ENCODE assay signal across 11 mouse cellular contexts in the genomic region with DNA sequence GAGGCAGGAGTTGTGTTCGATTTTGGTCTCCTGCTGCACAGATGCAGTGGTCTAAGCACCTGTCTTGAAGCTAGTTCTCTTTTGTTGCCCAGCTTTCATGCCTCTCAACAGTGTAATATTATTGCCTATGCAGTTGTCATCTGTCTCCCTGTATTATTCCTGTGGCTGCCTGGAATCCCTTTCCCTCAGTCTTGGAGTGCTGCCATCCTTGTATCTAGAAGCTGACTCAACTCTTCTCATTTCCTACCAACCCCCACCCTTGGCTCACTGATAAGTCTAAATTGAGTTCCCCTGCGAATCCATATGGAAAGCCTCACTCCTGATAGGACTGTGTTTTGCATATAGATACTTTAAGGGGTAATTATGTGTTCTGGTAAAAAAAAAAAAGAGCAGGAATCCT.
DNase-seq lines count a peak whose midpoint lies in the region; ATAC-seq and TF ChIP-seq lines count a peak whose summit lies in the region.
"Had no signal": no experiment of that assay in that cellular context is flagged by ENCODE, and none has a peak within 500 bp of the region (broad histone marks: within the 10 kb centered on the region; RNA-seq: fewer than 3 reads in every experiment).

No protein-coding gene starts in this region.

- no peak overlapping the region for H3K9ac ChIP-seq in forebrain, embryonic 15.5 days (replicated peaks)
- no peak overlapping the region for H3K9ac ChIP-seq in forebrain, embryonic 11.5 days (ENCODE audit: low read length)
- no peak overlapping the region for H3K9ac ChIP-seq in midbrain, postnatal 0 days (replicated peaks; ENCODE audit: low read length, poor library complexity, severe bottlenecking)
- H3K9ac ChIP-seq in midbrain, embryonic 14.5 days (replicated peaks; ENCODE audit: low read length), result no peak overlapping the region
- H3K9ac ChIP-seq: hindbrain, embryonic 13.5 days had no signal

- H3K36me3 ChIP-seq in forebrain, embryonic 15.5 days, result no peaks in the 10 kb centered on the region
- H3K36me3 ChIP-seq in forebrain, embryonic 11.5 days (ENCODE audit: control insufficient read depth, insufficient read depth, low read length), result no peaks in the 10 kb centered on the region
- no peaks in the 10 kb centered on the region for H3K36me3 ChIP-seq in midbrain, postnatal 0 days (ENCODE audit: insufficient read depth, low read length)
- no peaks in the 10 kb centered on the region for H3K36me3 ChIP-seq in midbrain, embryonic 14.5 days (ENCODE audit: control insufficient read depth, insufficient read depth, low read length)
- H3K36me3 ChIP-seq in hindbrain, embryonic 10.5 days, result no peaks in the 10 kb centered on the region
- H3K36me3 ChIP-seq: hindbrain, embryonic 13.5 days had no signal

- H3K4me3 ChIP-seq in forebrain, embryonic 15.5 days, result no peak overlapping the region
- H3K4me3 ChIP-seq in forebrain, embryonic 11.5 days (ENCODE audit: low read depth, low read length), result no peak overlapping the region
- no peak overlapping the region for H3K4me3 ChIP-seq in midbrain, postnatal 0 days (ENCODE audit: low read depth, low read length)
- H3K4me3 ChIP-seq in midbrain, embryonic 14.5 days (replicated peaks; ENCODE audit: low read depth, low read length), result no peak overlapping the region
- H3K4me3 ChIP-seq in hindbrain, embryonic 10.5 days, result no peak overlapping the region
- H3K4me3 ChIP-seq: hindbrain, embryonic 13.5 days had no signal

- 53% methylated on average over 2 of the region's 2 CpGs for WGBS in forebrain, embryonic 15.5 days
- WGBS in forebrain, embryonic 11.5 days, result 91% methylated on average over 2 of the region's 2 CpGs
- WGBS in midbrain, postnatal 0 days, result 71% methylated on average over 2 of the region's 2 CpGs
- WGBS in midbrain, embryonic 14.5 days, result 75% methylated on average over 2 of the region's 2 CpGs
- WGBS in hindbrain, embryonic 10.5 days, result 87% methylated on average over 2 of the region's 2 CpGs

- ATAC-seq in forebrain, embryonic 15.5 days (replicated peaks), result no peak
- no peak for ATAC-seq in forebrain, embryonic 11.5 days (replicated peaks; ENCODE audit: low FRiP score)
- ATAC-seq in midbrain, postnatal 0 days (ENCODE audit: low FRiP score), result no peak
- no peak for ATAC-seq in midbrain, embryonic 14.5 days (ENCODE audit: low FRiP score, low TSS enrichment)
- ATAC-seq in monocyte, adult 5-6 weeks (replicated peaks; ENCODE audit: insufficient number of reproducible peaks, low FRiP score, low TSS enrichment, poor library complexity, severe bottlenecking), result no peak
- ATAC-seq: CD4-positive, CD25-positive, alpha-beta regulatory T cell, adult 4 months had no signal

- no peak for TF ChIP-seq CTCF in midbrain, postnatal 0 days (IDR thresholded peaks at IDR 0.05)

- H3K4me2 ChIP-seq in forebrain, embryonic 15.5 days (replicated peaks), result no peak overlapping the region
- no peak overlapping the region for H3K4me2 ChIP-seq in forebrain, embryonic 11.5 days (ENCODE audit: low read depth, low read length, severe bottlenecking)
- no peak overlapping the region for H3K4me2 ChIP-seq in midbrain, postnatal 0 days (ENCODE audit: low read depth, low read length, poor library complexity, severe bottlenecking)
- H3K4me2 ChIP-seq in midbrain, embryonic 14.5 days (ENCODE audit: low read length), result no peak overlapping the region
- H3K4me2 ChIP-seq: hindbrain, embryonic 13.5 days had no signal

- DNase-seq in forebrain, embryonic 11.5 days (ENCODE audit: low spot score), result no peak
- peak; percentile 42 for DNase-seq in kidney, postnatal 10 days
- no peak for DNase-seq in kidney, adult 11 months
- peak; percentile 18 for DNase-seq in midbrain, postnatal 0 days (ENCODE audit: low spot score)
- no peak for DNase-seq in midbrain, embryonic 14.5 days
- DNase-seq in hindbrain, embryonic 10.5 days (ENCODE audit: low spot score), result no peak
- DNase-seq: embryo, embryonic 11 days had no signal

- H3K27ac ChIP-seq in forebrain, embryonic 15.5 days (replicated peaks), result peak overlapping the region; percentile 35; the same call in 1 of the 2 replicates
- no peak overlapping the region for H3K27ac ChIP-seq in forebrain, embryonic 11.5 days (ENCODE audit: low read depth, low read length)
- H3K27ac ChIP-seq in midbrain, postnatal 0 days (ENCODE audit: low read depth, low read length), result no peak overlapping the region
- no peak overlapping the region for H3K27ac ChIP-seq in midbrain, embryonic 14.5 days (replicated peaks; ENCODE audit: low read depth, low read length)
- H3K27ac ChIP-seq in hindbrain, embryonic 10.5 days, result no peak overlapping the region
- H3K27ac ChIP-seq: hindbrain, embryonic 13.5 days had no signal

- H3K9me3 ChIP-seq in forebrain, embryonic 15.5 days, result no peaks in the 10 kb centered on the region
- no peaks in the 10 kb centered on the region for H3K9me3 ChIP-seq in forebrain, embryonic 11.5 days (ENCODE audit: control insufficient read depth, low read length)
- H3K9me3 ChIP-seq in midbrain, postnatal 0 days (ENCODE audit: low read length), result no peaks in the 10 kb centered on the region
- H3K9me3 ChIP-seq in midbrain, embryonic 14.5 days (ENCODE audit: control insufficient read depth, low read length), result no peaks in the 10 kb centered on the region
- no peaks in the 10 kb centered on the region for H3K9me3 ChIP-seq in hindbrain, embryonic 10.5 days
- H3K9me3 ChIP-seq: hindbrain, embryonic 13.5 days had no signal

- peaks cover 45% of the 10 kb centered on the region for H3K4me1 ChIP-seq in forebrain, embryonic 15.5 days
- H3K4me1 ChIP-seq in forebrain, embryonic 11.5 days (replicated peaks; ENCODE audit: control insufficient read depth, insufficient read depth, low read length), result peaks cover 2% of the 10 kb centered on the region; the same call in 1 of the 2 replicates
- H3K4me1 ChIP-seq in midbrain, postnatal 0 days (ENCODE audit: insufficient read depth, low read length), result peaks cover 7% of the 10 kb centered on the region; the same call in 1 of the 2 replicates
- H3K4me1 ChIP-seq in midbrain, embryonic 14.5 days (ENCODE audit: control insufficient read depth, insufficient read depth, low read length), result peaks cover 4% of the 10 kb centered on the region; the same call in 1 of the 2 replicates
- no peaks in the 10 kb centered on the region for H3K4me1 ChIP-seq in hindbrain, embryonic 10.5 days (replicated peaks)

- no peaks in the 10 kb centered on the region; the same call in 1 of the 2 replicates for H3K27me3 ChIP-seq in forebrain, embryonic 15.5 days
- no peaks in the 10 kb centered on the region for H3K27me3 ChIP-seq in forebrain, embryonic 11.5 days (ENCODE audit: control insufficient read depth, insufficient read depth, low read length)
- H3K27me3 ChIP-seq in midbrain, postnatal 0 days (ENCODE audit: insufficient read depth, low read length), result no peaks in the 10 kb centered on the region
- H3K27me3 ChIP-seq in midbrain, embryonic 14.5 days (ENCODE audit: control insufficient read depth, insufficient read depth, low read length), result no peaks in the 10 kb centered on the region
- H3K27me3 ChIP-seq in hindbrain, embryonic 10.5 days (ENCODE audit: insufficient read depth, poor library complexity, severe bottlenecking), result peaks cover 3% of the 10 kb centered on the region; the same call in 1 of the 2 replicates
- H3K27me3 ChIP-seq: hindbrain, embryonic 13.5 days had no signal

Comparison
In these comparisons a context has a peak if more than half of its experiments do, and no peak if none do; other contexts are left out.
1. DNase-seq: peak in kidney, postnatal 10 days (single experiment) and midbrain, postnatal 0 days (single experiment); none in forebrain, embryonic 11.5 days (single experiment), kidney, adult 11 months (single experiment), midbrain, embryonic 14.5 days (single experiment) and hindbrain, embryonic 10.5 days (single experiment).